Mouse (Mus musculus): ENCODE results near the gene 4930502E18Rik.

DNA sequence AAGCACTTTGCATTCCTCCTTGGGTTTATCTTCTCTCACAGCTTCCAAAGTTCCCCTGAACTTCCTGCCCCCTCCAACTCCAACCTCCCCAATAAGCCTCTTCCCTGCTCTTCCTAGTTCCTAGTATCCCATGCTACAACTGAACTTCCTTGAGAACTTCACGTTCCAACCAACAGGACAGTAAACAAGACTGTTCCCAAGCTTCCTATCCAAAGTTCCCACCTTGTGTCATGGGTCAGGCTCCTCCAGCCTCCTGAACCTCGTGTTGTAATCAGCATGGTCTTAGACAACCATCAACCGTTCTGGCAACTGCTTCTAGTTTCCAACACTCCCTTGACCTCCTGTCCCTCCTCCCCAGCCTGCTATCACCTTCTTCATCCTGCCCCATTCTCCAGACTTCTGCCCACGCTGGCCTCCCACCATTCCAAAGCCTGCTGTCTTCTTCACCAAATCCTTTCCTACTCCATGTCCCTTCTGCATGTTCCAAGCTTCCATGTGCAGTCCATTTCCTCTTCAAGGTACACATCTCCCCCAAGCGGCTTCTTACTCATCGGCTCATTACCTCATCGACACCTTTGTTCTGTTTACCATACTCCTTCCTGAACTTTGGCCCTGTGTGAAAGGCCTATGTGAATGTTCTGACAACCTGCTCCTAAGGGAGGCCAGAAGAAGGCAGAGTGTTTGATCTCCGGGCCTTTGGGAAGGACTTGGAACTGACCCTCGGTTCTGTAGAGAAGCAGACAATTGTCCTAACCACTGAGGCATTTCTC is 30.4 kb upstream of the 4930502E18Rik start:
- no peak for TF ChIP-seq CTCF (IDR thresholded peaks at IDR 0.05; ENCODE audit: borderline replicate concordance, control insufficient read depth, extremely low read depth, insufficient read depth, low read length, poor library complexity)
- no peak for TF ChIP-seq POLR2A (IDR thresholded peaks at IDR 0.05; ENCODE audit: control insufficient read depth, extremely low read depth, insufficient read depth, low read length, poor library complexity)
